Mouse (Mus musculus): ENCODE data around the gene AI481877.

GRCm38 (mm10) chr4:59107886-59108285 is 30.9 kb downstream of the AI481877 start:
- TF ChIP-seq TAL1 (IDR thresholded peaks at IDR 0.05; ENCODE audit: low read length) (no peak), GATA1 (IDR thresholded peaks at IDR 0.05; ENCODE audit: low read length) (no peak)
